Mouse (Mus musculus): Measurements from ENCODE around the gene Hnrnpc. TPM values are rescaled to one million over a fixed set of nuclear protein-coding genes. Genes with fewer than 3 reads are reported as not detected.
"Not testable (repeated sequence)": the region's sequence is repeated elsewhere in the genome, so short reads cannot be mapped to it uniquely, and the experiment has no call there.

Hnrnpc gene
- total RNA-seq, 2 experiments from 2014 or later: 71.0 to 74.4 TPM

DNA sequence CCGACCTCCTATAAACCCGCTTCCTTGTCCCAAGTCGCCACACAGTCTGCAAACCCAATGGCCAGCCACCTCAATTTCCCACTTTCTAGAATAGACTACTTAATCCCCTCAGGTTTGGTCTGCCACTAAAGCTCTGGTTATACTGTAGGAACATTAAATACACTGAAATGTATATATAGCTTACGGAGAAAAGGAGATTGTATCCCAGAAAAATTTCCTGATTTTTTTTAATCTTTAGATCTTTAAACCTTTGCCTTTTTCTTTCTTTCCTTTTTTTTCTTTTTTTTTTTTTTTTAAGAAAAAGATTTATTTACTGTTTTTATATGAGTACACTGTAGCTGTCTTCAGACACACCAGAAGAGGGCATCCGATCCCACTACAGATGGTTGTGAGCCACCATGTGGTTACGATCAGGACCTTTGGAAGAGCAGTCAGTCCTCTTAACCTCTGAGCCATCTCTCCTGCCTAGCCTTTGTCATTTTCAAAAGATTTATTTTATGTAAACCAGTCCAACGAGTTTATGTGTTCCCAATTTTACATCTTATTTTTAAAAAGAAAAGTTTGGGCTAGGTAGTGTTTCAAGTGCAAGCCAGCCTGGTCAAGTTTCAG, 953 bp upstream of the Hnrnpc start:
- intact Hi-C loops (cut with DNase I): no loop called here
- no peak for DNase-seq

DNA sequence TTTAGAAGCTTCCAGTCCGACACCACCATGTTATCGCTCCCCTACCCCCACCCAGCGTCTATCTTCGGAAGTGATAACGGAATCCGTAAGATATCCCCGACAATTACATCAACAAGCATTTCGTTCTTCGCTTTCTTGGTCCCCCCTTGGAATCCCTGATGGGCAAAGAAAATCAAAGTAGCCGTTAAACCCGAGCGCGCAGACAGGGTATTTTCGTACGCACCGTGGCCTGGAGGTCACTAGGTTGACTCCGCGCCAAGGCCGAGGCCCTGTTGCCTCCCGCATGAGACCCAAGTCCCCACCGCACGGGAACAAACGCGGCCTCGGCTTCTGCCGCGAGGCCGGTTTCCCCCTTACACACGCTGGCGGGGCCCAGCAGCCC, 363 bp downstream of the Hnrnpc start:
- intact Hi-C loops (cut with DNase I): no loop called here
- no peak for DNase-seq

- intact Hi-C loops (cut with DNase I): no loop called here
Measured at GRCm38 (mm10) chr14:52101285-52102157, 2.3 kb downstream of the Hnrnpc start.

GRCm38 (mm10) chr14:52100170-52100960, 3.5 kb downstream of the Hnrnpc start:
- intact Hi-C loops (cut with DNase I): no loop called here
- DNase-seq: no peak

More at GRCm38 (mm10) chr14:52101285-52102157, 2.3 kb downstream of the Hnrnpc start:
- DNase-seq: no peak

DNA sequence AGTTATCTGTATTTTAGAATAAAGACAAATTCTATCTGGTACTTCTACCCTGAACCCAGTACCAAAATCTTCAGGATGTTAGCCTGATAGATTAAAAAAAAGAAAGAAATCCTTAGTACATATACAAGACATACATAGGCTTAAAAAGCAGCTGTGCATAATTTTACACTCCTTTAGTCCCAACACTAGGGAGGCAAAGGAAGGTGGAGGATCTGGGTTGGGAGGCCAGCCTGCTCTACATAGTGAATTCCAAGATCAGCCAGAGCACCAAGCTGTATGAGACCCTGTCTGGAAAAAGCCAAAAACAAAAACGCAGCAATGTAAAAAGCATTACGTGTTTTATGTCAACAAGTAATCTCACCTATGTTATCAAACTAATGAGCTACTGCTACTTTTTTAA, 4.3 kb downstream of the Hnrnpc start:
- no peak for DNase-seq
- intact Hi-C loops (cut with DNase I): no loop called here

DNA sequence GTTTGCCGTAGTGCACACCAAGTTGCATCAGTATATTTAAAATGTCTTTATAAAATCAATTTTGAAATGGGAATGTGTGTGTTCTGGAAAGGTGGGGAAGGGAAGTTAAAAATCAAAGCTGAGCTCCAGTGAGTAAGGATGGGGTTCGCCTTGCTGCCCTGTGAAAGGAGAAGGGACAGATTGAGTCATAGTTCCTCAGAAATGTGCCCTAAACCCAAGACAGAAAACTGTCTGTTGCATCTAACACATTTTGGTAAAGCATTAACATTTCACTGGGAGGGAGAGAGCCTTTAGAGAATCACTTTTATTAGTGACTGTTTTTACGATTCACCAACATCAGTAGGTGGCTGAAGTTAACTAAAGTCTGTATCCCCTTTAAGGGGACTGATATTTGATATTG, 5.4 kb downstream of the Hnrnpc start:
- DNase-seq; intact Hi-C loops (cut with DNase I): not testable (repeated sequence)

GRCm38 (mm10) chr14:52097191-52097590, 6.6 kb downstream of the Hnrnpc start:
- intact Hi-C loops (cut with DNase I); DNase-seq: not testable (repeated sequence)

- intact Hi-C loops (cut with DNase I): no loop called here
- no peak for DNase-seq
Measured at GRCm38 (mm10) chr14:52094533-52094932, 9.3 kb downstream of the Hnrnpc start.

DNA sequence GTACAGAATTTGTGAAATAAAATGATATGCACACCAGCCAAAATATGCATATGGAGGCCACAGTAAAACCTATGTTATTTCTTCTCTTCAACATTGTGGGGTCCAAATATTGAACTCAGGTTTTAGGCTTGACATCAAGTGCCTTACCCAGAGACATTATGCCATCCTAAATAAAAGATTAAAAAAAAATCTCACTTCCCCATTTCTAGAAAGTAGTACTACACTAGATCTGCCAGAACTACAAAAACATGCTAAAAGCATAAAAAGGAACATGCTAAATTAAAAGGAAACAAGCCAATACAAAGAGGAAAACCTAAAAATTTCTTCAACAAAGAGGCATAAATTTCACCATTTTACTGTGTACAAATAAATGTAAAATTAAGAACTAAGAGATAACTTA, 20.7 kb downstream of the Hnrnpc start:
- no peak for DNase-seq
- intact Hi-C loops (cut with DNase I): no loop called here

DNA sequence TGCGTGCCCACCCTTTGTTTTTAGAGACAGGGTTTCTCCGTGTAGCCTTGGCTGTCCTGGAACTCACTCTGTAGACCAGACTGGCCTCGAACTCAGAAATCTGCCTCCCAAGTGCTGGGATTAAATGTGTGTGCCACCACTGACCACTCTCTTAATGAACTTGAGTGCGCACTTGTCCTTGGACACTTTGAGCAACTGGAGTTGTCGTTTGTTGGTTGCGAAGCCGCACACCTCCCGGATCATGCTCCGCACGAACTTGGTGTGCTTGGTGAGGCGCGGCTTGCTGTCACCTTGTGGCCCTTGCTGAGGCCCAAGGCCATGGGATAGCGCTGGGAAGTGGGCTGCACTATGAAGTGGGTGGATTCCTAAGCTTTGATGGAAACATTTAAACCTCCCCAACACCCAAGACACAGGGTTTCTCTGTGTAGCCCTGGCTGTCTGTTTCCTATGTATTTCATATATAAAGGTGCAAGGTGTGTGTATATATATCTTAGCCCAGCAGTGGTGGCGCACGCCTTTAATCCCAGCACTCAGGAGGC, 32.2 kb downstream of the Hnrnpc start:
- no peak for DNase-seq
- intact Hi-C loops (cut with DNase I): loop anchor here (10.0 kb wide), 1 partner anchor 133 kb away; no protein-coding TSS in a partner anchor

DNA sequence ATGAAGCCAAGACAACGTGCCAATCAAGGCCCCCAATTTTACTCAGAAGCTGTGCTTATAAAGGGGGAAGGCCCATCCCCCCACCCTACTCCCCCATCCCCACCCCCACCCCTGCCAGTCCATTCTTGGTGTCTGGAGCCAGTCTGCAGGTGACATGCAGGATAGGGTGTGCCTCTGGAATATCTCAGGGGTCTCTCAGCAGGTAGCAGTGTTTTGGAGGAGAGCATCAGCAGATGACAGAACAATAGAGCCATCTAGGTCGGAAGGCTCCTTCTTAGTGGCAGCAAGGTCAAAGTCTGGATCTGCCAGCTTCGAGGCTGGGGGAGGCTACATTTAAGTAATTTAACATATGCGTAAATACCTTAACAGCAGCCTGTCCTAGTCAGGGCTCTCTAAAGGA, 37.7 kb downstream of the Hnrnpc start:
- DNase-seq: no peak
- intact Hi-C loops (cut with DNase I): no loop called here

- intact Hi-C loops (cut with DNase I): no loop called here
- DNase-seq: no peak
Measured at GRCm38 (mm10) chr14:52061798-52062197, 42.0 kb downstream of the Hnrnpc start.

GRCm38 (mm10) chr14:52060800-52061199, 43.0 kb downstream of the Hnrnpc start:
- DNase-seq: no peak
- intact Hi-C loops (cut with DNase I): no loop called here

DNA sequence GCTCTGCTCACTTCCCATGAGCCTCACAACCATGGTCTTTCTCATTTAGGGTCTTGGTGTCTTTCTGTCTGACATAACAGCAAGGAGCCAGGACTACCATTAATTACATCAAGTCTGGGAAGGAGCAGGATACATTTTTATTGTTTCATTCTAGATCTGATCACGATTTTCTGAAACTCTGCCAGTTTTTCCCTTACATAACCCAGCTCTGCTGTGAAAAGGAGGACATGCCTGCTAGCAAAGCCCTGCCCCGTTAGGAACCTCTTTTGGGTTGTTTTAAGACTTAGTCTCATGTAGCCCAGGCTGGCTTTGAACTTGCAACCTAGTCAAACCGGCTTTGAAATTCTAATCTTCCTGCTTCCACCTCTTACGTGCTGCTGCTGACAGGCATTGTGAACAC, 43.8 kb downstream of the Hnrnpc start:
- intact Hi-C loops (cut with DNase I): no loop called here
- no peak for DNase-seq

DNA sequence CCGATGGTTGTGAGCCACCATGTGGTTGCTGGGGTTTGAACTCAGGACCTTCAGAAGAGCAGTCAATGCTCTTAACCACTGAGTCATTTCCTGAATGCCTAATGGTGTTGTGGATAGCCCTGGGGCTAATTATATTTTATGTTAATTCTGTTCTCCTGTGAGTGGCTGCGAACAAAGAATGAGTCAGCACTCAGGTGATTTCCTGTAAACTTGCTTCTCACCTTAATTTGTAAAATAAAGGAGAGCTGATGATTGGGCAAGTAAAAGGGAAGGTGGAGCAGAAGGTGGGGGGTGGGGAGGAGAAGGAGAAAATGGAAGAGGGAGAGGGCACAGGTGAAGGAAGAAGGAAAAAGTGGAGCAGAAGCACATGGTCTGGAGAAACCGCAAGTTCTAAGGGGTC, 51.1 kb downstream of the Hnrnpc start:
- intact Hi-C loops (cut with DNase I); DNase-seq: not testable (repeated sequence)

GRCm38 (mm10) chr14:52045966-52046565, 57.8 kb downstream of the Hnrnpc start:
- intact Hi-C loops (cut with DNase I): no loop called here
- no peak for DNase-seq

DNA sequence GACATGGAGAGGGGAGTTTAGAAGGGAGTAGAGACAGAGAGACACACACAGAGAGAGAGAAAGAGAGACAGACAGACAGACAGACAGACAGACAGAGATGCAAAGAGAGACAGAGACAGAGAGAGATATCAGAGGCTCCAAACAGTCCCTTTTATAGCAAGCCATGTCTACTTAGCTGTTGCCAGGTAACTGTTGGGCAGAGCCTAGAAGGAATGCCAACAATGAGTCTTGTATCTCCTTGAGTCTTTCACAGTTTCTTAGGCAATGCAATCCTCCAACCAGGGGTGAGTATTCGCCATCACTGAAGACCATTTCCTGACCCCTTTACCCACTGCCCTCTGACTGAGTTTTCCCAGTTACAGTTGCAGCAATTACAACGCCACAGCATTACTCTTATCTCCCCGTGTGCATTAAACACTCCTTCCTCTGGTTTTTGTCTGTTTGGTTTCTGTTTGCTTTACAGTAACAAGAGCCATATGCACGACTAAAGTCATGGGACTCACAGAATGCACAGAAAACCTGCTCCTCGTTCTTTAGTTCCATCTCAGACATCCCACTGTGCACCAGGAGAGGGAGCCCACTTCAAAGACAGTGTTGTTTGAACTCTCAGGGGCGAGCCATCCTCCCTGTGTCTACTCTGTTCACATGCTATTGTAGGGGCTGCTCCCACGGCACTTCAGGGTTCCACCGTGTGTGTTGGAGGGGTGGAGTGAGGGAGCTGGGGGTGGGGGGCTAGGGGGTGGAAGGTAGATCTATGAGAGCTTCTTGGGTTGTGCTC, 58.7 kb downstream of the Hnrnpc start:
- intact Hi-C loops (cut with DNase I): no loop called here
- no peak for DNase-seq

DNA sequence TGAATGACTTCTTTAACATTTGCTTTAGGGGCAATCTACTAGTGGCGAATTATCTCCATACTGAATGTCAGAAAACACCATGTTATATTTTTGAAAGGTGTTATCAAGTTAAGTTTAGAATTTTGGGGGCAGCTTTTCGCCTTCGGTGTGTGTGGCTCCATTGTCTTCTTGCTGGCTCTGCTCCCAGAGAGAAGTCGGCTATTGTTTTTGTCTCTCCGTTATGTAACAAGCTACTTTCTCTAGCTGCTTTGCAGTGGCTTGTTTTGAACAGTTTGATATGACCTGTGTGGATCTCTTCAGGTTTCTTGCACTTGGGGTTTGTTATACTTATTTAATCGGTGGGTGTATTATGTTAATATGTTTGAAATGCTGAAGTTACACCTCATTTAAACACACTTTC, 60.4 kb downstream of the Hnrnpc start:
- no peak for DNase-seq
- intact Hi-C loops (cut with DNase I): no loop called here

DNA sequence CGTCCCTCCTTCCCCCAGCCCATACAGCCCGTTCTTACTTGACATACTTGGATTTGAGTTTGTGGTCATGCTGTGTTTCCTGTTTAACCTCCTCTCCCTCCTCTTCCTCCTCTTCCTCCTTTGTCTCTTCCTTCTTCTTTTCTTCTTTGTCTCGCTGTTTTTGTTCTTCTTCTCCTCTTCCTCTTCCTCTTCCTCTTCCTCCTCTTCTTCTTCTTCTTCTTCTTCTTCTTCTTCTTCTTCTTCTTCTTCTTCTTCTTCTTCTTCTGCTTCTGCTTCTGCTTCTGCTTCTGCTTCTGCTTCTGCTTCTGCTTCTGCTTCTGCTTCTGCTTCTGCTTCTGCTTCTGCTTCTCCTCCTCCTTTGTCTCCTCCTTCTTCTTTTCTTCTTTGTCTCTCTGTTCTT, 61.5 kb downstream of the Hnrnpc start, which contains the start of gene Olfr221:
Gene Olfr221 (minus strand): TSS at position 101 of the 400 bp plus-strand sequence.
- intact Hi-C loops (cut with DNase I); DNase-seq: not testable (repeated sequence)

DNA sequence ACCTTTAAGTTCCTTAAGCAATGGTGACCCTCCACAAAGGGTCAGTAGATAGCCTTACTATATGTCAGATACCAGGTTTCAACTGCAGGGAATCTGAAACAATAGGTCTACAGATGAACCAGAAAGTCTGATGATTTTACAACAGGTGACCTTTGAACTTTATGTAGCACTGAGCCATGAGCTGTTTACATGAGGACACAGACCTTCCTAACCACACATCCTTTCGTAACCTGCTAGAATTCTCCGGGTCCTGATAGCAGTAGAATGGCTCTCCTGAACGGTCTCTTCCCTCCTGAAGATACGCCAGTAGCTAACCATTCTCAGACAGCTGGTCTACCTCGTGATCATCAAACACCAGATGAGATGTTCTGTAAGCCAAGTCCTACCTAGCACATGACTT, 64.5 kb downstream of the Hnrnpc start:
- DNase-seq: no peak
- intact Hi-C loops (cut with DNase I): no loop called here

Data from gastrocnemius, postnatal 36 days (tissue).